Mouse (Mus musculus): ENCODE measurements at regions not wholly inside any gene's neighbourhood (a gene's known extent, or its start where the extent isn't known, plus 50 kb on each side); places are given as distances from the start of the nearest gene placed in this dataset.

- no peak for TF ChIP-seq GATA1 (IDR thresholded peaks at IDR 0.05; ENCODE audit: borderline replicate concordance, low read length)
- TF ChIP-seq FLI1 (IDR thresholded peaks at IDR 0.05; ENCODE audit: low read length): no peak
Measured at GRCm38 (mm10) chr1:35338184-35338583, 488.4 kb downstream of the Plekhb2 start.

Data from megakaryocyte, embryonic 14.5 days (primary cell).